Mouse (Mus musculus) hematopoietic stem cell, adult 5-6 weeks (primary cell): ENCODE measurements around the gene Dcaf11. TPM values are rescaled to one million over a fixed set of nuclear protein-coding genes. Genes with fewer than 3 reads are reported as not detected.

Experiments used
- ATAC-seq, 2 experiments: fragments of 125-278 bp in 1 of 2; replicated peaks in 1 of 2; 2 replicates each; pipeline ENCODE4 v1.8.0; 2016 to 2017; ENCODE audit warnings: inconsistent platforms in 2 of 2, mild to moderate bottlenecking in 2 of 2, moderate number of reproducible peaks in 2 of 2, low read depth in 1 of 2, moderate TSS enrichment in 1 of 2; ENCODE audit not compliant: low FRiP score in 2 of 2, poor library complexity in 2 of 2, severe bottlenecking in 2 of 2, insufficient read depth in 1 of 2, low TSS enrichment in 1 of 2
- total RNA-seq: library from RNA; stranded (forward); fragments of 172-1452, 232-1000 nt; gene quantifications from 2 replicates; pipeline ENCODE4 v1.2.3, GENCODE M21; 2017

Dcaf11 gene
- total RNA-seq, 1 experiment from 2014 or later, result 47.6 TPM

- no peak for ATAC-seq
Observed at GRCm38 (mm10) chr14:55550191-55550590, 9.6 kb upstream of the Dcaf11 start.

GRCm38 (mm10) chr14:55551347-55551746 is 8.5 kb upstream of the Dcaf11 start:
- no peak for ATAC-seq

DNA sequence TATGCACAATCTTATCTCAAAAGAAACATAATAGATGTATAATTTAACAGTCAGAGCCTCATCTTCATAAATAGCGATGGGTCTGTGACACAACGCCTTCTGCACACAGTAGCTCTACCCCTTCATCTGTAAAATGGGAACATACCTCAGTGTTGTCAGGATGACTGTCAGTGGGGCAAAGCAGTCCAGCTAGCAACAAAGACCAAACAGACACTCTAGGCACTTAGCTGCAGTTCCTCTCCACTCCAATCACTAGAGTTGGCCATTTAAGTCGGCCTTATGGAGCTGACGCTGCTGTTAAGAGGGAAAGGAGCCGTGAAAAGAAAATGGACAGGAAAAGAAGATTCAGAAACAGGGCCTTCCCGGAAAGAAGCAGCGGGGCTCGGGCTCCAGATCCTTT is 8.0 kb upstream of the Dcaf11 start:
- ATAC-seq, result no peak

DNA sequence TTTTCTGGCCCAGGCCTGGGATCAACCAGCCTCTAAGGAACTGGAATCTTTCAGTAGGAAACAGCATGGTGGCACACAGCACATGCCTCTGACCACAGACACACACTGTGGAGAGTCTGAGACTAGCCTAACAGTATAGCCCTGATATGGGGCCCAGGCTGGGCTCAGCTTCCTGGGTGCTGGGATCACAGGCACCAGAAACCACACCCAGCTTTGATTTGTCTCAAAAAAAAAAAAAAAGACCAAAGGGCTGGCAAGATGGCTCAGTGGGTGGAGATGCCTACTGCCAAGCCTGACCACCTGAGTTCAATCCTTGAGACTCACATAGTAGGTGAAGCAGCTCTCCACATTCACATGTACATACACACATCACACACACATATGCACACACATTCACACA is 5.2 kb upstream of the Dcaf11 start:
- no peak for ATAC-seq

- ATAC-seq, result no peak
Observed at GRCm38 (mm10) chr14:55555788-55556187, 4.0 kb upstream of the Dcaf11 start.

GRCm38 (mm10) chr14:55557003-55557402 is 2.8 kb upstream of the Dcaf11 start:
- peak; percentile 28 to 40 for ATAC-seq

GRCm38 (mm10) chr14:55557587-55557986 is 2.2 kb upstream of the Dcaf11 start:
- ATAC-seq, result no peak

- ATAC-seq, result no peak
Observed at GRCm38 (mm10) chr14:55558740-55559448, 912 bp upstream of the Dcaf11 start.

GRCm38 (mm10) chr14:55560202-55561073 is 632 bp downstream of the Dcaf11 start, which contains the start of gene A730061H03Rik:
TSS of gene A730061H03Rik (minus strand) at chr14:55560406.
- peak; percentile 82 to 86 for ATAC-seq

DNA sequence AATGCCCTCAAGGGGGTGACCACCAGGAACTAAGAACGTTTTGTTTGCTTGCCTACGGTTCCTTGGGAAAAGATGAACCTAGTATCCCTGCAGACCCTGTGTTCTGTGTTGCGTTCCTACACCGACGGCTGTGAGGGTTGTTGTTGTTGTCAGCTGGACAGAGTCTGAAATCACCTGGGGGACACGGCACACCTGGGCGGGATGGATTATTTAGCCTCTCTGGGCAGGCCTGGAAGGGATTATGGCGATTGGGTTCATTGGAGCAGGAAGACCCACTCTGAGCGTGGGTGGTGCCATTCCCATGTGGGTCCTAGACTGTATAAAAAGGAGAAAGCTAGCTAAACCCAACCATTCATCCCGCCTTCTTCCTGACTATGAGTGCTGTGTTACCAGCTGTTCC is 2.1 kb downstream of the Dcaf11 start:
- no peak for ATAC-seq

DNA sequence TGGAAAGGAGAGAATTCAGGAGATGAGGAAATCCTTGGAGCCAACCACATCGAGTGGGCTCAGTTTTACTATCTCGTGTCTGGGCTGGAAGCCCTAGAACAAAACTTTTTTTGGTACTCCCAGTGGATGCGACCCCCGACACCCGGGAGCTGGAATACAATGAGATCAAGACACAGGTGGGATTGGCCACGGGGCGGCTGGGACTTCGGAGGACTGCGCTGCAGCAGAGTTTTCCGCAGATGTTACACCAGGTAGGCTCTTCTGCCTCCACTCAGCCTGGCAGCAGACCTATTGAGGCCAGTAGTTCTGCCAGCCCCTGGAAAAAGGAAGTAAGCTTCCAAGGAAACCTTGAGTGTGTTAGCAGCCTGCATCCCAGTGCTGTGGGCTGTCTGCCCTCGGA is 3.4 kb downstream of the Dcaf11 start:
- no peak for ATAC-seq

DNA sequence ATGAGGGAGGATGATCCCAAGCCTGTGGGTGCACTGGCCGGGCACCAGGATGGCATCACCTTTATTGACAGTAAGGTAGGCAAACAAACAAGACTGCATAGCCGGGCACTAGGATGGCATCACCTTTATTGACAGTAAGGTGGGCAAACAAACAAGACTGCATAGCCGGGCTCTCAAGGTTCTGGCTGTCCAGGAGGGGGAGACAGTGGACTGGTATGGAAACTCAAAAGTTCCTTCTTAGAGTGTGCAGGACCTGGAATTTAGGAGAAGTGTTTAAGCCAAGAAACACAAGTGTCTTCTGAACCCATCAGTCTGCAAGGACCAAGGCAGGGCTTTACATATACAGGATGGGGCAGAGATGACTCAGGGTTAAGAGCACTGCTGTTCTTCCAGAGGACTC is 5.9 kb downstream of the Dcaf11 start:
- ATAC-seq, result no peak

GRCm38 (mm10) chr14:55567496-55567895 is 7.7 kb downstream of the Dcaf11 start:
- no peak for ATAC-seq

- no peak for ATAC-seq
Observed at GRCm38 (mm10) chr14:55570588-55570987, 10.8 kb downstream of the Dcaf11 start.

- no peak for ATAC-seq
Observed at GRCm38 (mm10) chr14:55571760-55572159, 12.0 kb downstream of the Dcaf11 start.

DNA sequence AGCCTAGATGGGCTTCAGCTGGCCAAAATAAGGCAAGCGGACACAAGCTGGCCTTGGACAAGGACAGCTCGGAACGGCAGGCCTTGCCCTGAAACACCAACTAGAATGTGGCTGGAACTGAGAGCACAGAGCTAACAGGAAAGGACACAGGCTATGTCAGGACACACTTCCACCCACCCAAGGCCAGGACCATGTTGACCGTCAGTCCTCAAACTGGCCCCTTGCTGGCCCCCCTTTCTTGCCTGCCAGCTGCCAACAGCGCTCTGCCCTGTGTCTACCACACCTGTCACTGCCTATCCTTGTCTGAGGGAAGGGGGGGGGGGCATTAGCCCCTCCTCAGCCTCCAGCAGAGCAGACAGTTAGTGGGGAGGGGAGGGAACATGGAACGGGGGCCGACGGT is 15.5 kb downstream of the Dcaf11 start, which contains the start of gene Fitm1:
Fitm1 (plus strand) TSS at position 316 of the 400 bp plus-strand sequence.
- no peak for ATAC-seq

DNA sequence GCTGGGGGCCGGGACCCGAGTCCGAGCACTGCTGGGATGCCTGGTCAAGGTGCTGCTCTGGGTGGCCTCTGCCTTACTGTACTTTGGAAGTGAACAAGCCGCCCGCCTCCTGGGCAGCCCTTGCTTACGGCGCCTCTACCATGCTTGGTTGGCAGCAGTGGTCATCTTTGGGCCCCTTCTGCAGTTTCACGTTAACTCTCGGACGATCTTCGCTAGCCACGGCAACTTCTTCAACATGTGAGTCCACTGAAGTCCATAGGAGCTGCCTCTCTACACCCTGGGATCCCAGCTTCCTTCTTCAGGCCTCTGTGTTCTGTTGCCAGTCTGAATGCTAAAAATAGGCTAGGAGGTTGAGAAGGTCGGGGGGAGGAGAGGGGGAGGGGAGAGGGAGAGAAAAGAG is 15.9 kb downstream of the Dcaf11 start:
- ATAC-seq, result no peak

- ATAC-seq, result peak in 1 of 2 experiments; percentile 47; a peak in 1 of 4 replicates
Observed at GRCm38 (mm10) chr14:55576376-55576775, 16.6 kb downstream of the Dcaf11 start.
